Mouse (Mus musculus) limb, embryonic 14.5 days (tissue): ENCODE measurements around the gene Fndc3b. TPM values are rescaled to one million over a fixed set of nuclear protein-coding genes. Genes with fewer than 3 reads are reported as not detected.

Experiments used
- ATAC-seq: fragments of 200-750 bp; cut with Nextera tagmentation; 2 replicates; pipeline ENCODE4 v1.8.0; 2017; ENCODE audit warnings: low read depth, moderate number of reproducible peaks, moderate TSS enrichment; ENCODE audit not compliant: low FRiP score
- DNase-seq: peaks from one replicate; pipeline ENCODE4 v3.0.0-alpha.2; 2015; ENCODE audit warnings: low spot score
- H3K27ac ChIP-seq: fragments of 300-500 bp; sonication (generic); replicated peaks from 2 replicates; pipeline ENCODE4 v1.5.1; 2014; ENCODE audit warnings: low read depth, mild to moderate bottlenecking, low read length, moderate library complexity, mixed read lengths
- H3K27me3 ChIP-seq: fragments of 300-500 bp; sonication (generic); 2 replicates; pipeline ENCODE4 v1.6.1; 2014; ENCODE audit warnings: low read length, mixed read lengths; ENCODE audit not compliant: control insufficient read depth, insufficient read depth
- H3K36me3 ChIP-seq: fragments of 300-500 bp; sonication (generic); 2 replicates; pipeline ENCODE4 v1.6.1; 2014; ENCODE audit warnings: mild to moderate bottlenecking, low read length, moderate library complexity, mixed read lengths; ENCODE audit not compliant: control insufficient read depth, insufficient read depth
- H3K4me1 ChIP-seq: fragments of 300-500 bp; sonication (generic); 2 replicates; pipeline ENCODE4 v1.6.1; 2014; ENCODE audit warnings: antibody characterized with exemption, low read length, mixed read lengths; ENCODE audit not compliant: control insufficient read depth, insufficient read depth
- H3K4me2 ChIP-seq: fragments of 300-500 bp; sonication (generic); replicated peaks from 2 replicates; pipeline ENCODE4 v1.6.1; 2014; ENCODE audit warnings: low read depth, mild to moderate bottlenecking, low read length, moderate library complexity; ENCODE audit not compliant: severe bottlenecking
- H3K4me3 ChIP-seq: fragments of 300-500 bp; sonication (generic); replicated peaks from 2 replicates; pipeline ENCODE4 v1.5.1; 2014; ENCODE audit warnings: low read length
- H3K9ac ChIP-seq: fragments of 300-500 bp; sonication (generic); 2 replicates; pipeline ENCODE4 v1.6.1; 2014; ENCODE audit warnings: mild to moderate bottlenecking, low read depth, low read length, moderate library complexity; ENCODE audit not compliant: severe bottlenecking
- H3K9me3 ChIP-seq: fragments of 300-500 bp; sonication (generic); 2 replicates; pipeline ENCODE4 v1.6.1; 2016; ENCODE audit warnings: low read length; ENCODE audit not compliant: control insufficient read depth
- POLR2A ChIP-seq: fragments of 200-500 bp; IDR thresholded peaks from 2 replicates; pipeline ENCODE4 v1.8.0; 2012; ENCODE audit warnings: inconsistent platforms, mild to moderate bottlenecking, moderate library complexity, borderline replicate concordance; ENCODE audit not compliant: insufficient read depth, insufficient read length; ENCODE audit errors: extremely low read depth
- WGBS: fragments of 180-500 bp; shearing (Covaris S2); extraction: QIAGEN DNeasy Blood & Tissue Kit; methylation state at CpG from one replicate; pipeline ENCODE4 v1.1.7; 2014; 5-methylcytosine and 5-hydroxymethylcytosine counted together
- microRNA-seq: library from miRNA; unstranded; fragments of <30 nt; microRNA quantifications from one replicate; pipeline ENCODE4, GENCODE M21; 2016
- polyA plus RNA-seq, 2 experiments: library from polyadenylated mRNA; depleted of rRNA in 1 of 2; stranded (reverse) in 1 of 2; unstranded in 1 of 2; fragments of >200 nt; fragmentation: Nextera tagmentation in 1 of 2; extraction: Ambion mirVana in 1 of 2; gene quantifications; 2 replicates each; pipeline versions ENCODE4 v1.2.1 to v1.2.3; 2012 to 2014

Gene Fndc3b
- polyA plus RNA-seq, 2 experiments, result 39.6 to 41.3 TPM

DNA sequence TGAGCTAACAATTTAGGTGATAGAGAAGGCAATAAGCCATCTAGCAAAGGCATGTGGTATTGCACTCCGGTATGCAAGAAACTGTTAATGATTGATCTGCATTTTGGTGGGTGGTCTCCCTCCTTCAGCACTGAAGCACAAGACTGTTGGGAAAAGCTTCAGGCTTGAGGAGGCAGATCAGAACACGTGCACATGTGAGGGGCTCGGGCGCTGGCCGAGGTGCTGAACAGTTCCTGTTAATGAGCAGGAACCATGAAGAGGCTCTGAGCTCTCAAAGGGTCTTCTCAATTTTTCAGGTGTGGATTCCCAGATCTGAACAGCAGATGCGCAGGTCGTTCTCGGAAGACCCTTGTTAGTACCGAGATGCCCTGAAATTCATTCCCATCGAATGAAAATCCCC, 341.0 kb downstream of the Fndc3b start:
- H3K36me3 ChIP-seq, result no peaks in the 10 kb centered on the region
- H3K27me3 ChIP-seq, result peaks cover 52% of the 10 kb centered on the region
- H3K27ac ChIP-seq, result no peak overlapping the region
- no peak overlapping the region for H3K4me3 ChIP-seq
- WGBS, result 4% methylated on average over 10 of the region's 10 CpGs
- TF ChIP-seq POLR2A, result no peak
- H3K4me2 ChIP-seq, result no peak overlapping the region
- no peaks in the 10 kb centered on the region for H3K9me3 ChIP-seq
- peak; percentile 77 for DNase-seq
- H3K9ac ChIP-seq, result no peak overlapping the region
- no peaks in the 10 kb centered on the region for H3K4me1 ChIP-seq
- no peak for ATAC-seq

Small RNA genes lying within 50 kb of the gene (microRNA-seq; reads per million reads assigned to microRNA genes)
- gene Mir3092, result not detected

Other genes with a start within 250 kb of the Fndc3b start
- not detected in 2 replicates for gene Tmem212, start 185.1 kb upstream of the Fndc3b start, polyA plus RNA-seq (2012; rRNA removed)
- not detected in 2 replicates for gene Tmem212, start 185.1 kb upstream of the Fndc3b start, polyA plus RNA-seq (2014; fragmentation: Nextera tagmentation; extraction: Ambion mirVana)
- gene Pld1, start 227.4 kb upstream of the Fndc3b start, polyA plus RNA-seq (2012; rRNA removed), result 4.9 and 6.4 TPM in 2 replicates
- 6.8 TPM in 2 replicates for gene Pld1, start 227.4 kb upstream of the Fndc3b start, polyA plus RNA-seq (2014; fragmentation: Nextera tagmentation; extraction: Ambion mirVana)